Mouse (Mus musculus) intestine, embryonic 15.5 days (tissue): ENCODE measurements around the gene Galnt2. TPM values are rescaled to one million over a fixed set of nuclear protein-coding genes. Genes with fewer than 3 reads are reported as not detected.

Experiments
- ATAC-seq: fragments of 200-750 bp; cut with Nextera tagmentation; 2 replicates; pipeline ENCODE4 v1.8.0; 2017; ENCODE audit warnings: moderate TSS enrichment, moderate library complexity
- H3K27ac ChIP-seq: fragments of 300-500 bp; sonication (generic); 2 replicates; pipeline ENCODE4 v1.5.1; 2015; ENCODE audit warnings: mild to moderate bottlenecking, inconsistent platforms
- H3K27me3 ChIP-seq: fragments of 300-500 bp; sonication (generic); replicated peaks from 2 replicates; pipeline ENCODE4 v1.6.1; 2015; ENCODE audit warnings: inconsistent platforms
- H3K36me3 ChIP-seq: fragments of 300-500 bp; sonication (generic); 2 replicates; pipeline ENCODE4 v1.6.1; 2015; ENCODE audit warnings: inconsistent platforms
- H3K4me1 ChIP-seq: fragments of 300-500 bp; sonication (generic); replicated peaks from 2 replicates; pipeline ENCODE4 v1.6.1; 2015; ENCODE audit warnings: inconsistent platforms
- H3K4me2 ChIP-seq: fragments of 300-500 bp; sonication (generic); replicated peaks from 2 replicates; pipeline ENCODE4 v1.6.1; 2015; ENCODE audit warnings: mild to moderate bottlenecking, inconsistent platforms
- H3K4me3 ChIP-seq: fragments of 300-500 bp; sonication (generic); replicated peaks from 2 replicates; pipeline ENCODE4 v1.5.1; 2015; ENCODE audit warnings: inconsistent platforms
- H3K9ac ChIP-seq: fragments of 300-500 bp; sonication (generic); 2 replicates; pipeline ENCODE4 v1.6.1; 2015; ENCODE audit warnings: inconsistent platforms
- H3K9me3 ChIP-seq: fragments of 300-500 bp; sonication (generic); 2 replicates; pipeline ENCODE4 v1.6.1; 2016; ENCODE audit warnings: inconsistent platforms
- WGBS: fragments of 180-500 bp; shearing (Covaris S2); methylation state at CpG from one replicate; pipeline ENCODE4 v1.1.7; 2015; 5-methylcytosine and 5-hydroxymethylcytosine counted together
- polyA plus RNA-seq: library from polyadenylated mRNA; unstranded; fragments of >200 nt; fragmentation: Nextera tagmentation; extraction: Ambion mirVana; gene quantifications from 2 replicates; pipeline ENCODE4 v1.2.1, GENCODE M21; 2015

Galnt2 gene
- polyA plus RNA-seq, 1 experiment from 2014 or later = 66.9 TPM

DNA sequence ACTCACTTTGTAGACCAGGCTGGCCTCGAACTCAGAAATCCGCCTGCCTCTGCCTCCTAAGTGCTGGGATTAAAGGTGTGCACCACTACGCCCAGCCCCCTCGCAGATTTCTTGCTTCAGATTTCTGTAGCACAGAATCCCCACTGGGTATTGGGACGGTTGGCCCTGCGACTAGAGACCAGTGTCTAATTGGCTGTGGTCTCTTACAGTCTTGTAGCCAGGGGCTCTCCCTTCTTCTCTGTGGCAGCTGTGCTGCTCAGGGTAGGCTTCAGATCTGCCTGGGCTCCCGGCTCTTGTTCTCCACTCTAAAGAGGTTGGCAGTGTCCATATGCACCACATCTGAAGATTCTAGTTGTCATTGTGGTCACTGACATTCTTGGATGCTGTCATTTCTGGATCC, 28.7 kb downstream of the Galnt2 start:
- no peaks in the 10 kb centered on the region for H3K9me3 ChIP-seq
- H3K9ac ChIP-seq = no peak overlapping the region
- 0 out of 2 replicates have a peak overlapping the region, but pooled peaks have one; percentile 17 for H3K27ac ChIP-seq
- H3K27me3 ChIP-seq = no peaks in the 10 kb centered on the region
- no peak overlapping the region for H3K4me3 ChIP-seq
- no peak overlapping the region; the same call in 1 of the 2 replicates for H3K4me2 ChIP-seq
- no peak for ATAC-seq
- WGBS = 86% methylated on average over 7 of the region's 7 CpGs
- peaks cover 59% of the 10 kb centered on the region for H3K4me1 ChIP-seq
- no peaks in the 10 kb centered on the region for H3K36me3 ChIP-seq

DNA sequence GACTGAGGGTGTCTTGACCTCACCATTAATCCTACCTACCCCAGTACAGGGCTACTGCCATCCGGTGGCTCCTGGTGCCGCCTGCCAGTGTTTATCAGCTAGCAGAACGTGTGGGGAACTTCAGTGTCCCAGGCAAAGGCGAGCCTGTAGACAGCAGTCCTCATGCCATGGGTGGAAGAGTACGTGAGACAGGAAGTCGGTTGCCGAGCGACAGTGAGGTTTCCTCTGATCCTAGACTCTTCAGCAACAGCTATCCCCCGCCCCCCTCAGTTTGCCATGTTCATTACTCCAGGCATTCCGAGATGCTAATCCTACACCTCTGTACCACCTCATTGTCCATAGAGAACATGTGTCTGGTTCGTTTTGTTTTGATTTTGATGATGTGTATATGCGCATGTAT, 29.2 kb downstream of the Galnt2 start:
- Histone ChIP-seq H3K27ac (0 out of 2 replicates have a peak overlapping the region, but pooled peaks have one; percentile 17), H3K4me1 (peaks cover 63% of the 10 kb centered on the region), H3K9me3 (no peaks in the 10 kb centered on the region), H3K4me3 (no peak overlapping the region), H3K4me2 (no peak overlapping the region; the same call in 1 of the 2 replicates), H3K27me3 (no peaks in the 10 kb centered on the region), H3K36me3 (no peaks in the 10 kb centered on the region), H3K9ac (no peak overlapping the region)
- no peak for ATAC-seq
- WGBS = 53% methylated on average over 12 of the region's 12 CpGs

DNA sequence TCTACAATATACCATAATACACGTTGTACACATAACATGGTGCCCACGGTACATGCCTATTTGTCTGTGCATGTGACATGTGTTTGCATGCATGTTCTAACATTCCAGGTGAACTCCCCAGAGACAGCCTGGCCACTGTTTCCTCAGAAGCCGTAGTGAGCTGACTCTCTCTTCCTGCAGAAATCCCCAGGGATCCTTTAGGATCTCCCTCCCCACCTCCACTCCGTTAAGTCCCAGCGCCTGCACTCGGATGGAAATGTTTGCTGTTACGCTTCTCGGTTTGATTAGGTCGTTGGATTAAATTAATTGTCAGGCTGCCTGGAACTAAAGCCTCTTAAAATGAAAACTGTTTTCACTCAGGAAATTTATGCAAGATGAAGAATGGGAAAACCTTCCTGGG, 31.9 kb downstream of the Galnt2 start:
- WGBS = 57% methylated on average over 9 of the region's 9 CpGs
- Histone ChIP-seq H3K27ac (no peak overlapping the region), H3K9ac (no peak overlapping the region), H3K9me3 (no peaks in the 10 kb centered on the region), H3K27me3 (no peaks in the 10 kb centered on the region), H3K4me2 (no peak overlapping the region), H3K4me3 (no peak overlapping the region), H3K36me3 (no peaks in the 10 kb centered on the region), H3K4me1 (peaks cover 48% of the 10 kb centered on the region)
- no peak for ATAC-seq

GRCm38 (mm10) chr8:124264032-124264431, 32.8 kb downstream of the Galnt2 start:
- H3K9me3 ChIP-seq = no peaks in the 10 kb centered on the region
- no peaks in the 10 kb centered on the region for H3K36me3 ChIP-seq
- 47% methylated on average over 8 of the region's 8 CpGs for WGBS
- H3K9ac ChIP-seq = no peak overlapping the region
- no peak for ATAC-seq
- no peak overlapping the region for H3K27ac ChIP-seq
- H3K4me2 ChIP-seq = no peak overlapping the region
- no peak overlapping the region for H3K4me3 ChIP-seq
- peaks cover 46% of the 10 kb centered on the region for H3K4me1 ChIP-seq
- H3K27me3 ChIP-seq = no peaks in the 10 kb centered on the region

DNA sequence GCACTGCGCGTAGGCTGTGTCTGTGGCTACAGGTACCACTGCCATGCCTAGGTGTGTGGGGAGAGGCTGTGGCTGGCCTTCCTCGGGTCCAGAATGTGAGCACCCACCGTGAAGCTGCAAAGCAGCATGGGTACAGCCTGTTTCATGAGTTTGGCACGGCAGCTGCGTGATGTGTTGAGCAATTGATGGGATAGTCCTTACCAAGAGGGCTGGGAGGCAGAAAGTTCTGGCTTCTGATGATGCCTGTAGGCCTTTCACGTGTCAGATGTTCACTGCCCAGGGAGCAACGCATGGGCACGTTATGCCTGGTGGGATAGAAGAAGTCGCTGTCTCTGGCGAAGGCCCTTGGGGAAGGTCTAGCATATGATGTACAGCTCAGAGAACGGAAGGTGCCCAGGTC, 33.5 kb downstream of the Galnt2 start:
- Histone ChIP-seq H3K4me3 (no peak overlapping the region), H3K4me1 (peaks cover 40% of the 10 kb centered on the region), H3K4me2 (no peak overlapping the region), H3K9ac (no peak overlapping the region), H3K36me3 (no peaks in the 10 kb centered on the region), H3K9me3 (no peaks in the 10 kb centered on the region), H3K27me3 (no peaks in the 10 kb centered on the region), H3K27ac (no peak overlapping the region)
- WGBS = 74% methylated on average over 12 of the region's 12 CpGs
- ATAC-seq = no peak

DNA sequence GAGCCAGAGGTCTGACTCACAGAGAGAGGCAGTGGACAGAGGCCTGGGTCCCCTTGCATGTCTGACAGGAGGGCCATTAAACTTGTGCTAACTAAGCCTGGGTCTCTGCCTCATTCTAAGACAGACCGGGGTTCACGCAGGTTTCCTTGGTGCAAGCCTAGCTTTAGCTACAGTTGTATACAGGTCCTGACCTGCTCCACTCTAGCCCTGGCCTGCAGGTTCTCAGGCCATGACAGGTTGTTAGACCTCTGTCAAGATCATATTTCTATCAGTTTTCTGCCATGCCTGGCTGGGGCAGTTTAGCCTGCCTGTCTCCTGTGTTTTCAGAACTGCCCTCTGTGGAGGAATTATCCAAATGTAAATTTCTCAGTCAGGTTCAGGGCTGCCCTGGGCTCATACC, 33.9 kb downstream of the Galnt2 start:
- Histone ChIP-seq H3K4me3 (no peak overlapping the region), H3K9ac (no peak overlapping the region), H3K9me3 (no peaks in the 10 kb centered on the region), H3K4me1 (peaks cover 37% of the 10 kb centered on the region), H3K27me3 (no peaks in the 10 kb centered on the region), H3K4me2 (no peak overlapping the region), H3K36me3 (no peaks in the 10 kb centered on the region), H3K27ac (no peak overlapping the region)
- ATAC-seq = no peak
- 69% methylated on average over 2 of the region's 2 CpGs for WGBS

GRCm38 (mm10) chr8:124265798-124266197, 34.6 kb downstream of the Galnt2 start:
- Histone ChIP-seq H3K27me3 (no peaks in the 10 kb centered on the region), H3K4me1 (peaks cover 32% of the 10 kb centered on the region), H3K27ac (no peak overlapping the region), H3K9ac (no peak overlapping the region), H3K4me3 (no peak overlapping the region), H3K36me3 (no peaks in the 10 kb centered on the region), H3K9me3 (no peaks in the 10 kb centered on the region), H3K4me2 (no peak overlapping the region)
- peak; percentile 88 for ATAC-seq
- 61% methylated on average over 8 of the region's 8 CpGs for WGBS

DNA sequence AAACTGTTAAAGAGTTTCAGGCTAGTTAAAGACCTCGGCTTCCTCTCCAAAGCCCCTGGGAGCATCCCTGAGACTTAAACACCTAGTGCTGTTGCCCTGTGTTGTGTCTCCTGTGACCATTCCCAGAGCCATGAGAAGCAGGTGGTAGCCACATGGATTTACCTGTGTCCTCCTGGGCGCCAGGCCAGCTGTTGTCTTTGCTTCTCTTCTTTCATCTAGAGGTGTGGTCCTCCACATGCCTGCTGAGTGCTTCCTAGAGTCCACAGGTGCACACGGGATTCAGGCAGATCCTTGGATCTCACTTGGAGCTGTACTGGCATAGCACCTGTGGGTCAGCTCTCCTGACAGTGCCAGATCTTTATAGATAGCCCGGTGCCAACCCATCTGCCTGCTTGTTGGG, 36.0 kb downstream of the Galnt2 start:
- Histone ChIP-seq H3K4me3 (no peak overlapping the region), H3K36me3 (no peaks in the 10 kb centered on the region), H3K27ac (no peak overlapping the region), H3K9ac (no peak overlapping the region), H3K4me1 (peaks cover 37% of the 10 kb centered on the region), H3K9me3 (no peaks in the 10 kb centered on the region), H3K4me2 (no peak overlapping the region), H3K27me3 (no peaks in the 10 kb centered on the region)
- WGBS = 78% methylated on average over 4 of the region's 4 CpGs
- no peak for ATAC-seq

- H3K9me3 ChIP-seq = no peaks in the 10 kb centered on the region
- no peaks in the 10 kb centered on the region for H3K27me3 ChIP-seq
- no peak overlapping the region for H3K9ac ChIP-seq
- H3K4me3 ChIP-seq = no peak overlapping the region
- no peak for ATAC-seq
- peaks cover 25% of the 10 kb centered on the region; the same call in 1 of the 2 replicates for H3K4me1 ChIP-seq
- 81% methylated on average over 6 of the region's 6 CpGs for WGBS
- H3K27ac ChIP-seq = no peak overlapping the region
- peaks cover 1% of the 10 kb centered on the region for H3K36me3 ChIP-seq
- no peak overlapping the region for H3K4me2 ChIP-seq
Observed at GRCm38 (mm10) chr8:124270504-124270903, 39.3 kb downstream of the Galnt2 start.

- no peak overlapping the region for H3K27ac ChIP-seq
- no peak overlapping the region for H3K9ac ChIP-seq
- no peaks in the 10 kb centered on the region for H3K9me3 ChIP-seq
- H3K27me3 ChIP-seq = no peaks in the 10 kb centered on the region
- WGBS = 76% methylated on average over 11 of the region's 11 CpGs
- peaks cover 21% of the 10 kb centered on the region; the same call in 1 of the 2 replicates for H3K4me1 ChIP-seq
- no peak overlapping the region for H3K4me3 ChIP-seq
- H3K36me3 ChIP-seq = peaks cover 4% of the 10 kb centered on the region
- no peak overlapping the region for H3K4me2 ChIP-seq
- no peak for ATAC-seq
Observed at GRCm38 (mm10) chr8:124270904-124271303, 39.7 kb downstream of the Galnt2 start.

GRCm38 (mm10) chr8:124271518-124271917, 40.3 kb downstream of the Galnt2 start:
- 75% methylated on average over 12 of the region's 12 CpGs for WGBS
- H3K4me2 ChIP-seq = no peak overlapping the region
- ATAC-seq = no peak

GRCm38 (mm10) chr8:124272792-124273191, 41.6 kb downstream of the Galnt2 start:
- Histone ChIP-seq H3K36me3 (peaks cover 4% of the 10 kb centered on the region), H3K27me3 (no peaks in the 10 kb centered on the region), H3K9ac (no peak overlapping the region), H3K4me2 (no peak overlapping the region), H3K4me1 (0 out of 2 replicates have a peak, but pooled peaks cover 20% of the 10 kb centered on the region), H3K9me3 (no peaks in the 10 kb centered on the region), H3K4me3 (no peak overlapping the region), H3K27ac (no peak overlapping the region)
- ATAC-seq = no peak
- WGBS = 45% methylated on average over 3 of the region's 3 CpGs

More at GRCm38 (mm10) chr8:124271518-124271917, 40.3 kb downstream of the Galnt2 start:
- H3K9ac ChIP-seq = no peak overlapping the region
- no peaks in the 10 kb centered on the region for H3K9me3 ChIP-seq
- H3K27me3 ChIP-seq = no peaks in the 10 kb centered on the region
- no peak overlapping the region for H3K4me3 ChIP-seq
- H3K4me1 ChIP-seq = 0 out of 2 replicates have a peak, but pooled peaks cover 20% of the 10 kb centered on the region
- H3K27ac ChIP-seq = no peak overlapping the region
- peaks cover 4% of the 10 kb centered on the region for H3K36me3 ChIP-seq

GRCm38 (mm10) chr8:124273606-124274218, 42.5 kb downstream of the Galnt2 start:
- Histone ChIP-seq H3K36me3 (peaks cover 4% of the 10 kb centered on the region), H3K9ac (no peak overlapping the region), H3K9me3 (no peaks in the 10 kb centered on the region), H3K27ac (no peak overlapping the region), H3K4me2 (no peak overlapping the region), H3K4me1 (peaks cover 22% of the 10 kb centered on the region; the same call in 1 of the 2 replicates), H3K4me3 (no peak overlapping the region), H3K27me3 (no peaks in the 10 kb centered on the region)
- WGBS = 57% methylated on average over 8 of the region's 8 CpGs
- ATAC-seq = no peak
